8 mouse cellular contexts compared by ENCODE assay signal in the genomic region with DNA sequence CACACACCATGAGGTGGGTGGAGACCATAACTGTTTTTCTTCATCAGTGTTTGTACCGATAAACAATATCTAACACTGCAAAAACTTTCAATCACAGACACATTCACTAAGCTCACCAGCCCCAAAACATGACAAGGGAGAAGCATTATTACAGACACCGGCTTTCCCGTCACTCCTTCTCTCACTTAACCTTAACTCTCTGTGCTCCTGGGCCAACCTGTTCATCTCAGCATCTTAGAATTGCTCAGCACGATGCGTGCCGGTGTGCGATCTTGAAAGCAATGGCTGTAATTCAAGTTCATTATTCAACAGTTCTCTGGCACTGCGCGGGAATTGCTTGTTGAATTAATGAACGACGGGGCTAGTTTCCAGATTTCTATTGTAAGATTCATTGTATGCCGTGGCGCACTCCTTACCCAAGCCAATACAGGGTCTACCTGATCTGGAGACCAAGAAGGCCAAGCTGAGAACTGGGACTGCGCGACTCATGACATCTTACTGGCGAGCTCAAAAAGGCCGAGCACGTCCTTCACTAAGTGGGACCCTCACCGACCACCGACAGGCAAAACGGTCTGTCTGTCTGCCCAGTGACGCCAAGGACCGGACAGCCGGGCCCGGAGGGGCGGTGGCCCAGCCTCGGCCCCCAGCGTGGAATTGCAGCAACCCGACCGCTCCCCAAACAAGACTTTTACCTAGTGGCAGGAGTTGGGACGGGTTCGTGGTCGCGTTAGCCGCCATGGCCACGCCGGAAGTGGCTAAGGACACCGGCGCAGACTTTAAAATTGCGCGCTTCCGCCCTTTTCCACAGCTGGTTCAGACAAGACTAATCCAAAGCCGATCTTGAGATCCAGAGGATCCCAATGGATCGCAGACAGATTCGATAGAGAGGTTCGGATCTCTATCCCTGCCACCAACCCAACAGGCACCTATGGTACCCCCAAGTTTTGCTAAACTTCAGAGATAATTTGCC. TPM values are rescaled to one million over a fixed set of nuclear protein-coding genes. Genes with fewer than 3 reads are reported as not detected.
A peak's percentile ranks its signal among the peaks of the same experiment; 100 is the strongest.
DNase-seq lines count a peak whose midpoint lies in the region; ATAC-seq and TF ChIP-seq lines count a peak whose summit lies in the region.

A gene (minus strand): TSS at position 780 of the 970 bp plus-strand sequence.

- peaks cover 3% of the 10 kb centered on the region for H3K4me1 ChIP-seq in heart, embryonic 15.5 days (replicated peaks)
- peaks cover 4 to 7% of the 10 kb centered on the region in 2 experiments for H3K4me1 ChIP-seq in liver, embryonic 14.5 days (replicated peaks; ENCODE audit: control insufficient read depth in 2 of 2, insufficient read depth in 2 of 2, low read length in 1 of 2)
- H3K4me1 ChIP-seq in neural tube, embryonic 11.5 days (ENCODE audit: control insufficient read depth, insufficient read depth, low read length): no peaks in the 10 kb centered on the region
- no peaks in the 10 kb centered on the region for H3K4me1 ChIP-seq in stomach, postnatal 0 days (replicated peaks; ENCODE audit: control insufficient read depth, insufficient read depth)

- no peaks in the 10 kb centered on the region for H3K9me3 ChIP-seq in heart, embryonic 15.5 days (replicated peaks)
- H3K9me3 ChIP-seq in liver, embryonic 14.5 days (ENCODE audit: control insufficient read depth, low read length): no peaks in the 10 kb centered on the region
- H3K9me3 ChIP-seq in neural tube, embryonic 11.5 days (ENCODE audit: control insufficient read depth, low read length): no peaks in the 10 kb centered on the region
- no peaks in the 10 kb centered on the region for H3K9me3 ChIP-seq in stomach, postnatal 0 days (ENCODE audit: control insufficient read depth, low read length)

- no peaks in the 10 kb centered on the region for H3K27me3 ChIP-seq in heart, embryonic 15.5 days
- no peaks in the 10 kb centered on the region for H3K27me3 ChIP-seq in liver, embryonic 14.5 days (ENCODE audit: control insufficient read depth, insufficient read depth, low read length)
- H3K27me3 ChIP-seq in neural tube, embryonic 11.5 days (ENCODE audit: control insufficient read depth, insufficient read depth, low read length): no peaks in the 10 kb centered on the region
- no peaks in the 10 kb centered on the region for H3K27me3 ChIP-seq in stomach, postnatal 0 days (ENCODE audit: control insufficient read depth, insufficient read depth, low read length)

- H3K4me2 ChIP-seq in heart, embryonic 15.5 days: peak within 1 kb of the TSS; percentile 80
- H3K4me2 ChIP-seq in liver, embryonic 14.5 days (ENCODE audit: low read depth): peak within 1 kb of the TSS; percentile 83
- peak within 1 kb of the TSS; percentile 75 for H3K4me2 ChIP-seq in neural tube, embryonic 11.5 days (ENCODE audit: low read depth)
- peak within 1 kb of the TSS; percentile 74 for H3K4me2 ChIP-seq in stomach, postnatal 0 days (replicated peaks; ENCODE audit: low read depth)

- no peaks in the 10 kb centered on the region for H3K36me3 ChIP-seq in heart, embryonic 15.5 days
- no peaks in the 10 kb centered on the region; the same call in 1 of the 2 replicates for H3K36me3 ChIP-seq in liver, embryonic 14.5 days (replicated peaks; ENCODE audit: control insufficient read depth, insufficient read depth, low read depth)
- H3K36me3 ChIP-seq in neural tube, embryonic 11.5 days (ENCODE audit: control insufficient read depth, insufficient read depth, low read length): no peaks in the 10 kb centered on the region
- no peaks in the 10 kb centered on the region; the same call in 1 of the 2 replicates for H3K36me3 ChIP-seq in stomach, postnatal 0 days (ENCODE audit: control insufficient read depth, insufficient read depth, low read length)

- no peak for TF ChIP-seq EP300 in liver, embryonic 14.5 days (IDR thresholded peaks at IDR 0.05; ENCODE audit: low read depth)
- no peak for TF ChIP-seq EP300 in stomach, postnatal 0 days (optimal IDR thresholded peaks at IDR 0.05)

- DNase-seq in c-Kit-negative CD71-positive TER-119-positive erythroid progenitor cells, embryonic 14.5 days (ENCODE audit: low read depth, low spot score): peak; percentile 76
- DNase-seq in fibroblast of lung, adult 2 months (ENCODE audit: low read depth): peak; percentile 61
- DNase-seq in kidney, postnatal 25 days: peak; percentile 90
- DNase-seq in liver, embryonic 14.5 days (ENCODE audit: low read depth in 3 of 3, low spot score in 3 of 3): peak; percentile 80 to 85 (median 83)
- DNase-seq in neural tube, embryonic 11.5 days (ENCODE audit: low spot score): peak; percentile 88
- DNase-seq in stomach, postnatal 0 days (ENCODE audit: low spot score): peak; percentile 86

- WGBS in heart, embryonic 15.5 days: under 1% methylated on average over 46 of the region's 46 CpGs
- WGBS in liver, embryonic 14.5 days (ENCODE audit: insufficient replicate concordance): under 1% methylated on average over 46 of the region's 46 CpGs
- under 1% methylated on average over 46 of the region's 46 CpGs for WGBS in neural tube, embryonic 11.5 days
- WGBS in stomach, postnatal 0 days: under 1% methylated on average over 46 of the region's 46 CpGs

- H3K27ac ChIP-seq in heart, embryonic 15.5 days: peak within 1 kb of the TSS; percentile 62
- H3K27ac ChIP-seq in liver, embryonic 14.5 days: peak within 1 kb of the TSS; percentile 20; the same call in 1 of the 2 replicates
- H3K27ac ChIP-seq in neural tube, embryonic 11.5 days (ENCODE audit: low read depth, low read length): no peak within 1 kb of the TSS
- no peak within 1 kb of the TSS for H3K27ac ChIP-seq in stomach, postnatal 0 days (replicated peaks)

- ATAC-seq in CD4-positive, CD25-positive, alpha-beta regulatory T cell, adult 4 months: peak; percentile 97
- peak; percentile 81 for ATAC-seq in heart, embryonic 15.5 days (replicated peaks; ENCODE audit: insufficient number of reproducible peaks, insufficient read depth, low FRiP score, low read depth)
- peak; percentile 89 for ATAC-seq in liver, embryonic 14.5 days (ENCODE audit: insufficient read depth)
- ATAC-seq in neural tube, embryonic 11.5 days (ENCODE audit: insufficient read depth, low FRiP score, low TSS enrichment): peak; percentile 88
- peak; percentile 93 for ATAC-seq in stomach, postnatal 0 days (ENCODE audit: low FRiP score, low TSS enrichment)

- peak within 1 kb of the TSS; percentile 78 for H3K4me3 ChIP-seq in heart, embryonic 15.5 days
- peak within 1 kb of the TSS; percentile 85 to 94 for H3K4me3 ChIP-seq in liver, embryonic 14.5 days (ENCODE audit: insufficient read depth in 1 of 2, low read depth in 2 of 2, low read length in 2 of 2)
- peak within 1 kb of the TSS; percentile 83 for H3K4me3 ChIP-seq in neural tube, embryonic 11.5 days (ENCODE audit: low read depth, low read length)
- H3K4me3 ChIP-seq in stomach, postnatal 0 days (ENCODE audit: low read depth, low read length): peak within 1 kb of the TSS; percentile 64

- TF ChIP-seq CTCF in liver, embryonic 14.5 days (IDR thresholded peaks at IDR 0.05; ENCODE audit: low read depth): no peak; the same call in 1 of the 2 replicates
- peak; percentile 14; the same call in 1 of the 2 replicates for TF ChIP-seq CTCF in stomach, postnatal 0 days (IDR thresholded peaks at IDR 0.05; ENCODE audit: low read depth)

- peak within 1 kb of the TSS; percentile 77 for H3K9ac ChIP-seq in heart, embryonic 15.5 days
- peak within 1 kb of the TSS; percentile 87 for H3K9ac ChIP-seq in liver, embryonic 14.5 days (replicated peaks)
- H3K9ac ChIP-seq in neural tube, embryonic 11.5 days (ENCODE audit: low read length): peak within 1 kb of the TSS; percentile 56
- peak within 1 kb of the TSS; percentile 62 for H3K9ac ChIP-seq in stomach, postnatal 0 days (ENCODE audit: low read length)

RNA-seq across cellular contexts. Expression of the gene that starts here (rescaled TPM):
- polyA plus RNA-seq in CD4-positive, CD25-positive, alpha-beta regulatory T cell, adult 4 months (2017; shearing (Covaris generic)): 100 to 1,000 TPM in 1 of 2 experiments, 10 to 100 TPM in 1; 85.6 to 125 TPM
- 53.4 and 75.7 TPM in 2 replicates for polyA plus RNA-seq in heart, embryonic 15.5 days (2015; fragmentation: Nextera tagmentation; extraction: Ambion mirVana)
- 58.8 and 65.7 TPM in 2 replicates for polyA plus RNA-seq in liver, embryonic 14.5 days (2012; rRNA removed)
- polyA plus RNA-seq in liver, embryonic 14.5 days (2014; fragmentation: Nextera tagmentation; extraction: Ambion mirVana): 92.0 and 108 TPM in 2 replicates
- 172 and 177 TPM in 2 replicates for polyA plus RNA-seq in neural tube, embryonic 11.5 days (2014; fragmentation: Nextera tagmentation; extraction: Ambion mirVana)
- 110 and 116 TPM in 2 replicates for polyA plus RNA-seq in stomach, postnatal 0 days (2015; fragmentation: Nextera tagmentation; extraction: Ambion mirVana)

Comparison
In these comparisons a context has a peak if more than half of its experiments do, and no peak if none do; other contexts are left out.
1. H3K27ac ChIP-seq: peak in heart, embryonic 15.5 days (single experiment) and liver, embryonic 14.5 days (single experiment); none in neural tube, embryonic 11.5 days (single experiment) and stomach, postnatal 0 days (single experiment).
2. Peak in every context shown above with its lines, with median percentiles within 50 percentile points of each other: ATAC-seq, DNase-seq, H3K4me2 ChIP-seq, H3K4me3 ChIP-seq and H3K9ac ChIP-seq.